Mouse (Mus musculus) myocyte (in vitro differentiated cells): ENCODE measurements at regions not wholly inside any gene's neighbourhood (a gene's known extent, or its start where the extent isn't known, plus 50 kb on each side); places are given as distances from the start of the nearest gene placed in this dataset.

Source experiments
- H3K27me3 ChIP-seq: one replicate; pipeline ENCODE4 v1.6.1; 2011; ENCODE audit not compliant: control insufficient read depth, insufficient read depth, insufficient read length
- H3K36me3 ChIP-seq: one replicate; pipeline ENCODE4 v1.6.1; 2011; ENCODE audit not compliant: control insufficient read depth, insufficient read depth
- H3K4me2 ChIP-seq: one replicate; pipeline ENCODE4 v1.6.1; 2011; ENCODE audit warnings: low read depth, control low read depth
- H3K4me3 ChIP-seq: one replicate; pipeline ENCODE4 v1.5.1; 2011; ENCODE audit warnings: mild to moderate bottlenecking, control low read depth, moderate library complexity
- H3K79me2 ChIP-seq: one replicate; pipeline ENCODE4 v1.6.1; 2011; ENCODE audit not compliant: control insufficient read depth, insufficient read depth
- H3ac ChIP-seq: one replicate; pipeline ENCODE4 v1.6.1; 2011; ENCODE audit not compliant: control insufficient read depth, insufficient read length
- CEBPB ChIP-seq: IDR thresholded peaks from 2 replicates; pipeline ENCODE4 v1.6.1; 2011; ENCODE audit warnings: mild to moderate bottlenecking, moderate library complexity; ENCODE audit not compliant: poor library complexity, insufficient read depth, severe bottlenecking
- E2F4 ChIP-seq: IDR thresholded peaks from one replicate; pipeline ENCODE4 v1.6.1; 2011; ENCODE audit warnings: mild to moderate bottlenecking, control low read depth, moderate library complexity; ENCODE audit not compliant: insufficient read depth
- MAX ChIP-seq: IDR thresholded peaks from one replicate; pipeline ENCODE4 v1.6.1; 2011; ENCODE audit warnings: low read depth, mild to moderate bottlenecking, control low read depth
- MYOD1 ChIP-seq, 3 experiments: IDR thresholded peaks; one replicate each; pipeline ENCODE4 v1.6.1; 2011; ENCODE audit warnings: control low read depth in 2 of 3, low read depth in 2 of 3, mild to moderate bottlenecking in 2 of 3, moderate library complexity in 1 of 3; ENCODE audit not compliant: insufficient read length in 2 of 3, control insufficient read depth in 1 of 3
- MYOG ChIP-seq, 3 experiments: IDR thresholded peaks; one replicate each; pipeline ENCODE4 v1.6.1; 2011; ENCODE audit warnings: control low read depth in 2 of 3, low read depth in 2 of 3, mild to moderate bottlenecking in 2 of 3; ENCODE audit not compliant: insufficient read length in 2 of 3, control insufficient read depth in 1 of 3, insufficient read depth in 1 of 3
- POLR2A ChIP-seq: IDR thresholded peaks from one replicate; pipeline ENCODE4 v1.6.1; 2011; ENCODE audit warnings: low read depth, mild to moderate bottlenecking, control low read depth, moderate library complexity; ENCODE audit not compliant: insufficient read length
- POLR2AphosphoS2 ChIP-seq: IDR thresholded peaks from one replicate; pipeline ENCODE4 v1.6.1; 2011; ENCODE audit warnings: low read depth, control low read depth; ENCODE audit not compliant: insufficient read length
- REST ChIP-seq: IDR thresholded peaks from one replicate; pipeline ENCODE4 v1.6.1; 2011; ENCODE audit warnings: mild to moderate bottlenecking, control low read depth, moderate library complexity; ENCODE audit not compliant: insufficient read depth, insufficient read length
- SRF ChIP-seq: IDR thresholded peaks from one replicate; pipeline ENCODE4 v1.6.1; 2011; ENCODE audit warnings: low read depth; ENCODE audit not compliant: control insufficient read depth, insufficient read length
- TCF12 ChIP-seq: IDR thresholded peaks from one replicate; pipeline ENCODE4 v1.6.1; 2011; ENCODE audit warnings: mild to moderate bottlenecking, control low read depth; ENCODE audit not compliant: poor library complexity, insufficient read depth, severe bottlenecking
- TCF3 ChIP-seq: IDR thresholded peaks from one replicate; pipeline ENCODE4 v1.6.1; 2011; ENCODE audit warnings: low read depth, control low read depth; ENCODE audit not compliant: insufficient read length
- USF1 ChIP-seq: IDR thresholded peaks from one replicate; pipeline ENCODE4 v1.6.1; 2011; ENCODE audit warnings: low read depth, mild to moderate bottlenecking, control low read depth, moderate library complexity

- Histone ChIP-seq H3ac (no peak overlapping the region), H3K4me3 (no peak overlapping the region), H3K36me3 (no peaks in the 10 kb centered on the region), H3K4me2 (no peak overlapping the region), H3K27me3 (no peaks in the 10 kb centered on the region), H3K79me2 (no peaks in the 10 kb centered on the region)
- TF ChIP-seq MYOG (IDR thresholded peaks at IDR 0.05; ENCODE audit: control insufficient read depth in 1 of 3, insufficient read depth in 1 of 3, insufficient read length in 2 of 3, low read depth in 2 of 3): peak in 1 of 3 experiments; percentile 52
- no peak for TF ChIP-seq E2F4
- TF ChIP-seq MAX: no peak
- TF ChIP-seq CEBPB: peak; percentile 89
- TF ChIP-seq SRF: no peak
- TF ChIP-seq POLR2AphosphoS2: no peak
- no peak for TF ChIP-seq REST
- no peak for TF ChIP-seq POLR2A
- no peak for TF ChIP-seq USF1
- TF ChIP-seq MYOD1 (IDR thresholded peaks at IDR 0.05; ENCODE audit: control insufficient read depth in 1 of 3, insufficient read length in 2 of 3, low read depth in 2 of 3): peak in 2 of 3 experiments; percentile 50 to 67
Observed at GRCm38 (mm10) chrX:72330323-72330722, 55.7 kb upstream of the Gabre start.

GRCm38 (mm10) chrX:72328822-72329221 lies 54.2 kb upstream of the Gabre start:
- no peaks in the 10 kb centered on the region for H3K79me2 ChIP-seq
- no peak overlapping the region for H3K4me3 ChIP-seq
- no peak overlapping the region for H3K4me2 ChIP-seq
- no peaks in the 10 kb centered on the region for H3K36me3 ChIP-seq
- no peak for TF ChIP-seq E2F4
- no peak for TF ChIP-seq POLR2A
- no peak for TF ChIP-seq TCF3
- TF ChIP-seq MAX: no peak
- TF ChIP-seq REST: no peak
- no peak for TF ChIP-seq USF1
- TF ChIP-seq MYOD1 (IDR thresholded peaks at IDR 0.05; ENCODE audit: control insufficient read depth in 1 of 3, insufficient read length in 2 of 3, low read depth in 2 of 3): no peak
- no peak for TF ChIP-seq TCF12
- no peak for TF ChIP-seq SRF
- TF ChIP-seq POLR2AphosphoS2: no peak
- TF ChIP-seq CEBPB: no peak
- no peak for TF ChIP-seq MYOG (IDR thresholded peaks at IDR 0.05; ENCODE audit: control insufficient read depth in 1 of 3, insufficient read depth in 1 of 3, insufficient read length in 2 of 3, low read depth in 2 of 3)
- no peaks in the 10 kb centered on the region for H3K27me3 ChIP-seq
- H3ac ChIP-seq: no peak overlapping the region
